Mouse (Mus musculus): ENCODE data around the gene 1700102P08Rik.

The 1700102P08Rik gene

DNA sequence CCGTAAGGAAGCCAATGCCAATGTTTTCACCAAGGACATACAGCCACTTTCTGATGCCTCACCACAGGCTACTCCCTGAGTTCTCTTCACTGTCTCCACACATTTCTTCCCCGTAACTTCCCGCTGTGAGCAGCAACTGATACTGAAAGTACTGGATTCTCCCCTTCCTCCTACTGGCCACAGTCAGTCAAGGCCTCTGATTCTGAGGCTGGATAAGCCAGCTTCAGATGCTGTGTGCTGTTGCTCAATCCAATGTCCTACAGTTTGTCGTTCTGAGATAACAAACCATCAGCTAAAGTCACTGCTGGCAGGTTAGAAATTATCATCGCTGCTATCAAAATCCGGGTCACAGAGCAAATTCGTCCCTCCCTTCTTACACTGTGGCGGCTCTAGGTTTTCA lies 11.8 kb downstream of the 1700102P08Rik start:
- in situ Hi-C loops (cut with MboI, MseI): loop anchor here (25.0 kb wide), 1 partner anchor 558 kb away; the partner anchor contains the start of gene Col7a1

DNA sequence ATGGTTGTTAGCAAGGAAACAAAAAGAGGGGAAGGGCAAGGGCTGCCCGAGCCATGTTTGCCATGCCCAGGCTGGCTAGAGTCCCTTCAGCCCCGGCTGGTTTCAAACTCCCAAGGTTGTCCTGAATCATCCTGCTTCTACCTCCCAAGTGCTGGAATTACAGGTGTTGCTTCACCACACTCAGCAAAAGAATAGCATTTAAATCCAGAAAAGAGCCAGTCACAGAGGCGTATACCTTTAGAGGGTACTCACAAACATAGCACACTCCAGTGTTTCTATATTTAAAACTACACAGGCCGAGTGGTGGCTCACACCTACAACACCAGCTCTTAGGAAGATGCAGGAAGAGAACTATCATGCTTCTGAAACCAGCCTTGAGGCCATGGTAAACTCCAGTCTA lies 16.9 kb downstream of the 1700102P08Rik start:
- in situ Hi-C loops (cut with MboI, MseI): loop anchor here (25.0 kb wide), 1 partner anchor 553 kb away; the partner anchor contains the start of gene Col7a1

DNA sequence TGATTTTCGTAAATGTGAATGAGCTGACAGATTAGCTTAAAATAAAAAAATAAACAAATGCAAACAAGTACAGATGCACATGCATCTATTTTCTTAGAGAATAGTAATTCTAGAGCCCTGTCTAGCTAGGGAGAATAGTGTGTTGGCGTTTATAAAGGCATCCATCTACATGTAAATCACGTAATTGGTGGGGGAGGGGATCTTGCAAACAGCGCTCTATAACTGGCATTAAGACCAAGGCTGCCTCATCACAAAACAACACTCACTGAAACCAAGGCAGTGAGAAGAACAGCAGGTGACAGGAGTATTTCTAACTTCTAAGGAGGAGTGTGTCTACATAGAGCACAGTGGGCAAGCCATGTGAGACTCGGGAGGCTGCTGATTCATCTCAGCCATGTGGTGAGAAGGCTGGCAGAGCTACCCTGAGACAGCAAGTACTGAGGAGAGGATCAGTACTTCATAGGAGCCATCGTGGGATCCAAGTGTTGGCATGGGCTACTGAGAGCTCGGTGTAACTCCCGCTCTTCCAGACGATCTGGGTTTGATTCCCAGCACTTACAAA lies 18.9 kb downstream of the 1700102P08Rik start:
- in situ Hi-C loops (cut with MboI, MseI): loop anchor here (25.0 kb wide), 1 partner anchor 551 kb away; the partner anchor contains the start of gene Col7a1

DNA sequence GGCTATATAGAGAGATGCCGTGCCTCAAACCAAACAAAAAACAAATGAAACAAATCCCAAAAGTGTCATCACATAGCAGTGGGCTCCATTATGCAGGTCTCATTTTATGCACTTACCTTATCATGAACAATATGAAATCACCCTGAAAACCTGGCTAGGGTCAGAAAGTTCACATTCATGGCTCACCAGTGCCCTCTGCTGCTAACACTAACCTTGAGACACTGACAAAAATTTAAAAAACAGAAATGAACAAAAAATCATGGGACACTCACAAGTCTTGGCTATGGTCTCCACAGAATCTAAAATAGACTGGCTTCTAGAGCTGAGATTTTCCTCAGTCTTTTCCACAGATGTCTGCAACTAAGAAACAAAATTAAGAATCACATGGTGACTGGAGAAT lies 19.6 kb downstream of the 1700102P08Rik start:
- in situ Hi-C loops (cut with MboI, MseI): loop anchor here (25.0 kb wide), 1 partner anchor 550 kb away; the partner anchor contains the start of gene Col7a1

DNA sequence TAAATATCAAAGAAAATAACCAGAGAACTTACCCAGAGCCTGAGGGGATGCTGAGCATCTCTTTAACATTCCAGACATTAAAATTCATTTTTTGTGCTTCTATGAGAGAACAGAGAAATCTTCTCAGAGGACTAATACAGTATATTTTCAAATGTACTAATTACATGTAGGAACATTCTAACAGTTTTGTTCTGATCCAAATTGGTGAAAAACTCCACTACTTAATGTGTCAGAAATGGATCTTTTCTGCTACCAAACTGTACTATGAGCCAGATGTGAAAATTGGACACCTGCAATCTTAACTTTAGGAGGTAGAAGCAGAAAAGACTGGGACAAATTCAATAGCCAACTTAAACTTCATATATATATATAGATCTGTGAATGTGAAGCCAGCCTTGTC lies 35.8 kb downstream of the 1700102P08Rik start, which contains the start of gene Ccdc36:
TSS of gene Ccdc36 (minus strand) at position 101 of the 400 bp plus-strand sequence.
- in situ Hi-C loops (cut with MboI, MseI): no loop called here

DNA sequence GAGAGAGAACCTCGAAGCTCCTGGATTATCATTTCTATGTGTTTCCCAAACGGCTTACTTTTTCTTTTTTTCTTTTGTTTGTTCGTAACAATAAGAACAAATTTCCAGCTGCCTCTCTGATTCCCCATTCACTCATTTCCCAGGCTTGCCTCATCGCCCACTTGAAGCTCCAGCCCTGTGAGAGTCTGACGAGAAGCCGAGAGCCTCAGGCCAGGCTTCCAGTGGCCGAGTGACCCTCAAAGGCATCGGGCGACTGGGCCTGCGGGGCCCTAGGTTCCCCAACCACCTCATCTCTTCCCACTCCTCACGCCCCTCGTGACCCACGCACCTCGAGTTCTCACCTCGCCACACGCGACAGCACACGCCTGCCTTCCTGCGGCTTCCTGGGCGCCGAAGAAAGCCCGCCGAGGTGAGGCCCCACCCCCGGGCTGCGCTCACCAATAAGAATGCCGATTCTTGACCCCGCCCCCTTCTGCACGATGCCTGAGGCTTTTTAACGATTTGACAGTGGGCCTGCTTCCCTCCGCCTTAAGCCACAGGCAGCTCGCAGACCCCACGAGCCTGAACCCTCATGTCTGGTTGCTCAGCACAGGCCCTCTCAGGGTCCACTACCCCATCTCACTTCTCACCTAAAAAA lies 38.9 kb downstream of the 1700102P08Rik start:
- in situ Hi-C loops (cut with MboI, MseI): no loop called here

DNA sequence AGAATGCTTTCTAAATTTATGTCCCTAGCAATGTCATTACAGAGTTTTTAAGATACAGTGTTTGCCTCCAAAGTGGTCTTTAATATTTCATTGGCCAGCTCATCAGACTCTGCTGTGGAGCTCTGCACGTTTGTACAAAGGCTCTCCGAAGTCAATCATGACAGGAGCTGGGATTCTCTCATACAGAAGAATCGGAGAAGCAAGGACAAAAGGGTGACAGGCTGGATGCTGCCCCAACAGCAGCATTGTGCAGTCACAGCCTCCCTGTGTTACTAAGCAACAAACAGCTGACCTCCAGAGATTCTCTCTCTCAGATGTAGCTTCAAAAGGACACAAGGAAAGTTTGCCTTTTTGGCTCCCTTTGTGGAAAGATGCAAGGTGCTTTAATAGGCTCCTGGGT lies 43.6 kb downstream of the 1700102P08Rik start, which contains the start of gene BC048562:
TSS of gene BC048562 (plus strand) at position 301 of the 400 bp plus-strand sequence.
- in situ Hi-C loops (cut with MboI, MseI): no loop called here

DNA sequence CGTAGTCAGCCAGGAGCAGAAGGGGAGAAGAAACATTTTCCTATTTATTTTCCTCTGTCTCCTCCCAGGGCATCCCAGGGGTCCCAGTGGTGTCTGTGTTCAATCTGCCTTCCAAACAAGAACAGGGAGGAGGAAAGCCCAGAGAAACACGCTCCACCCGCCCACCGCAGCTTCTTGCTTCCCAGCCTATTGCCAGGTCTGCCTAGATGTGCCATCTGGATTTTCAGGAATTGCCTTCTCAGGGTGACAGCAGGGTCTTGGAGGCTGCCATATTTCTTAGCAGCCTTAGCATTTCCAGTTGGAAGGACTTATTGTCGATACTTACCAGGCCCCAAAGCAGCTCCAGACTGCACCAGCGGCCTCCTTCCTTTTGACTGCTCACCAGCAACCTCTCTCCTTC lies 46.6 kb downstream of the 1700102P08Rik start:
- in situ Hi-C loops (cut with MboI, MseI): no loop called here

DNA sequence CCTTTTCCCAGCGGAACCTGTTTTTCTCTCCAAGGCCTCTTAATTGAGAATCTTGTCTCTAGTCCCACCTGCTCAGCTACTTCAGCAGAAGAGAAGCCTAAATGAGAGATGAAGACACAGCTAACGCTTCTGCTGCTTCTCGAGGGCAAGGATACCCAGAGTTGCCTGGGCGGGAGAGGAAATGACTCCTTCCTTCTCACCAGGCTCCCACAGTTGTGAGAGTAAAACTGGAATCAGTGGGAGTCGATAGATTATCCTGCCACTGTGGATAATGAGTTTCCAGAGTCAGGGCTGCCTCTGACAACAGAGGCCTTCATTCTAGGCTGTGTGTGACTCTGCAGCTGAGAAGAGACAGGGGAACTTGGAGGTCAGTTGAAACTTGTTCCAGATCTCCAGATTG lies 47.9 kb downstream of the 1700102P08Rik start:
- in situ Hi-C loops (cut with MboI, MseI): no loop called here

DNA sequence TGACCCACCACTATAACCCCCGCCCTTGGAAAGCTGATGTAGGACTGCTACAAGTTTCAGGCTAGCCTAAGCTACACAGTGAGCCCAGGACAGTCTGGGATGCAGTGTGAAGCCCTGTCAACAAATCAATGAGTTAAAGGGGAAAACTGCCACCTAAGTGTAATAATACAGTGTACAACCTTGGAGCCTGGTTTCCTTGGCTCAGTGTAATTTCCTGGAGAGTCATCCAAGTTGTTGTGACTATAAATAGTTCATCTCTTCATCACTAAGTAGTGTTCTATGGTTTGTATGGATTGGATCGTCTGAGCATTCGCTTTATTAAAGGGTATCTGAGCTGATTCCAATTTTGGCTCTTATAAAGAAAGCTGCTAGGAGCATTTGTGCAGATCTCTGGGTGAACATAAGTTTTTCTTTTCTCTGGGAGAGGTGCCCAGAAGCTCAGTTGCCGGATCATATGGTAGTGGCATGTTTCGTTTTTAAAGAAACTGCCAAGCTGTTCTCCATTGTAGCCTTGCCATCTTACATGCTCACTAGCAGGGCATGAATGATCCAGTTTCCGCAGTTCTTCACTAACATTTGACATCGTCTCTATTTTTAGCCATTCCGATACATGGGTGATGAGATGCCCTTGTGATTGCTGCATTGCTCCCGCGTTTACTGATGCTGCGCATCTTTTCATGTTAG lies 48.8 kb downstream of the 1700102P08Rik start:
- in situ Hi-C loops (cut with MboI, MseI): no loop called here

DNA sequence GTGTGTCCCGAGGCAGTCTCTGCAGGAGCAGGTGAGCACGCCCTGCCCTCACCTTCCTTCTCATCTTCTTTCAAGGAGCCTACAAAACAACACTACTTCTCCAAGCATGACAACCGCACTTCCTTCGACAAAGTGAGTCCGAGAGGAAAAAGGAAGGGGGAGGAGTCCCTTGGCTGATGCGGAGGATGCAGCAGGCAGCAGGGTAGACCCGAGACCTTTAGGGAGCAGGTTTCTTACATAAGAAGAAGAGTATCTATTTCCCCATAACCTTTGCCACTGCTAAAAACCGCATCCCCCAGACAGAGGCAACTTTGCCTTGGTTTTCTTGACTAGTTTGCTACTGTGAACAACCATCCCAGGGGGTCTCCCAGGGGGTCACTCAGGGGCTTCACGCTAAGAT lies 52.5 kb downstream of the 1700102P08Rik start:
- in situ Hi-C loops (cut with MboI, MseI): loop anchor here (5.0 kb wide), 1 partner anchor 42 kb away; no protein-coding TSS in a partner anchor

DNA sequence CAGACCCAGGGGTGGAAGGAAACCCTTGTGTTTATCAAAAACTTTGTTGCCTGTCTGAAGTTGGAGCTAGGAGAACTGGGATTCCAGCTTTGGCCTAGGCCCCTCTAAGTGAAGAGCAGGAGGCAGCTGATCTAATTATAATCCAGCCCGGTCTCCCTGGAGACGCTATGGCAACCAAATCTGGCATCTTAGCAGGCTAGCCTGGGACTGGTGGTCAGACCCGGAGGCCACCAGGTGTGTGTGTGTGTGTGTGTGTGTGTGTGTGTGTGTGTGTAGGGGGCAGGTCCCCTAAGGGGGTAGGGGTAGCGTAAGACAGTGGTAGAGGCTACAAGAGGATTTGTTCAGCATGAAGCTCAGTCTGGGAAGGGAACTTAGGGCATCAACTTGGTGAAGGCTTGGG lies 57.3 kb downstream of the 1700102P08Rik start:
- in situ Hi-C loops (cut with MboI, MseI): loop anchor here (5.0 kb wide), 1 partner anchor 37 kb away; no protein-coding TSS in a partner anchor

DNA sequence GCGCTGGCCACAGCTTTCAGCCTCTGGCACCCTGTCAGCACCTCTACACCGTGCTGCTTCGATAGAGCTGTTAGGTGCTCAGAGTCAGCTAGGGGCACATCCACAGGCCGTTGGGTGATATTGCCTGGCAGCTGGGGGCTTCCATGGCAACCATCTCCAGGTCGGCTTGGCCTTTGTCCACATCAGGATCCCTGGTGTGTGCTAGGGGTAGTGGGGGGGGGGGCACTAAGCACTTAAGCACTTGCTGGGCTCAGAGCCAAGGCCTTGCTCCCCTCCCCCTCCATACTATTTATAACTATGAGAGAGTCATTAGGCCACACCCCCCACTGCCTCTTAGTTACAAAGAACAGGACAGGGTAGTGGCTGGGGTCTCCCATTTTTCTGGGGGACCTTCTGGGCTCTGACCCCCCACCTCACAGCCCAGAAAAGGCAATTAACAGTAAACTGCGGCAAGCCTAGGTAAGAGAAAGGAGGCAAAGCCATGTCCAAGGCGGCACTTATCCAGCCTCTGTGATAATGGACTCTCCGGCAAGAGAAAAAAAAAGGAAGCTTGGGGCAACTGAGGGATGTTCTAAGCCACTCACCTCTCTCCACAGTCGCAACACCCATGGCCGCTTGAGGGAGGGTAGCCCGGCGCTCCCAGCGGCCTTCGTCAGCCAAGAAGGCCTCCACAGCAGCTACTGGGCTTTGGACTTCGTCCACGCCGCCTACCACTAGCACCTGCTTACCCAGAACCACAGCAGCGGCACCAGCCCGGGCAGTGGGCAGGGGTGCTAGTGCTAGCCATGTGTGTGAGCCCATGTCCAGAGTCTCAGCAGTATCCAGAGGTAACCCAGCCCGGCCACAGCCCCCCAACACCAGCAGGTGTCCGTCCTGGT lies 57.9 kb downstream of the 1700102P08Rik start:
- in situ Hi-C loops (cut with MboI, MseI): no loop called here

DNA sequence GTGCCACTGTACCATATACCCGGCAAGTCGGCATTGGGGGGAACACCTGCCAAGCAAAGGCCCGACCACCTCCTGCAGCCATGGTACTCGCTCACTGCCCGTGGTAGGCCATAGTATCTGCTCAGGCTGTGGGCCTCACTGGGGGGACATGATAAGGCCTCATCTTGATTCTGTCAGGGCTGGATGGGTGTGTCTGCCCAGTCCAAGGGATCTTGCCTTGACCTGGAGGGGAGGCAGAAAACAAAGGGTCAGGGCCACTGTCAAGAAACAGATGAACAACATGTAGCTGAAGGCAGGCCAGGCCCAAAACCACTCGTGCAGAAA lies 58.5 kb downstream of the 1700102P08Rik start:
- in situ Hi-C loops (cut with MboI, MseI): no loop called here

DNA sequence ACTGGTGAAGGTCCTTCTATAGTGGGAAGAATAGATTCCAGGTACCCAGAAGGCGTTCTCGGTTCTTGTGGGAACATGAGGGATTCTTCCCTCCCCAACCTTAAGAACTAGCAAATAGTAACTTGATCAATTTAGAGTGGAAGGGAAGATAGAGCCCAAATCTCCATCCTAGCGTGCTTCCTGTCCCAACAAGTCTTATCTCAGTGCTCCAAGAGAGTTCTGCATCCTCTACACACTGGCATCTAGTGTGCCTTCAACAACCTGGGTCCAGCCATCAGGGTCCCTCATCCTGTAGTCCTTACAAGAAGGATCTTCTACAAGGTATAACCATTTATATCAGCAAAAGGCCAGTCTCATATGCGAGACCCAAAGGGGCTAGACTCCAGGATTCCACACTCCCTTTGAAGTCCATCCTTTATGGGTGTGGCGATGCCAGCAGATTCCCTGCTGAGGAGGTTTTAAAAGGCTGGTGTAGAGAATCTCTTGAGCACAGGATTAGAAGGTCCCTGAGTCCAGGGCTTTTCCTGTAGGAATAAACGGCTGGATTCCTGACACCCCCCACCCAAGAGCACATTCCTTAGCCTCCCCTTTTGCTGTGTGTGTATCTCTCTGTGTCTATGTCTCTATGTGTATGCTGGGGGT lies 59.0 kb downstream of the 1700102P08Rik start:
- in situ Hi-C loops (cut with MboI, MseI): no loop called here

DNA sequence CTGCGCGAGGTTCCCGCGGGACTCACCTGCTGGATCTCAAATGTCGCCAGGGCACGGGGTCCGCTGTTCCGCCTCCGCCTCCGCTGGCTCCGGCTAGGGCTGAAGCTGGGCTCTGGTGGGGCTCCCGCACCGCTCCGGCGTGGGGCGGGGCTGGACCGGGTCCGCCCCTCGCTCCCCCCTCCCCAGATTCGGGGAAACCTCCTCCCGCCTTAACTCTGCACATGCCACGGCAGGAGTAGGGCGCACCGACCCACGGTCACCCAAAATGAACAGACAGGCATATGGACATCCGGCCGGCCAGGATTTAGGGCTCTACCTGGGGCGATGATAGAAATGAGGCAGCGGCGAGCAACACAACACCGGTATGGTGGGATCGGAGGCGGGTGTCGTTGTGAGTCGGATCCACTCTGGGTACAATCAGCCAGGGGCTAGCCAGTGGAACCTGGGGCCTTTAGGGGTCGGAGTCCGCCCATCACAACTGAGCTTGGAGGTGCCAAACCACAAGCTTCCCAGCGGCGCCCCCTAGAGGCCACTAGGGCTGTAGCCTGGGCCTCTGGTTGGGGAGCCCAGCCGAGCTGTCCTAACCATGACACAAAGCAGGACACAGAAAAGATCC lies 59.8 kb downstream of the 1700102P08Rik start:
- in situ Hi-C loops (cut with MboI, MseI): no loop called here

DNA sequence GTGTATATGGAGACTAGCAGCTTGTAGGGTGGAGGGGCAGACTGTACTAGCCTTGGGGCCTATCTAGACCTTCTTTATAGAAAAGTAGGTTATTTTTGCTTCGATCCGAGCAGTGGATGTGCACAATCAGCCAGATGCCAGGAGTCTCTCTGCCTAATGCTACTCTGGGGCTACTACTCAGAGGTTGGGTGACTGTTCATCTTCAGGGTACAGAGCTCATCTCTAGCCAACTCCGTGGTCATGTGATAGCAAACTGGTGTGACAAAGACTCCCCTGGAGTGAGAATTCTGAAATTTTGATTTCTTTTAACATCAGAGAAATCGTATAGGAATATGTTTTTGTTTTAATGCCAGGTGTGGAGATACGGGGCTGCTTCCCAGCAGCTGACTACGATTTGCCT lies 60.3 kb downstream of the 1700102P08Rik start:
- in situ Hi-C loops (cut with MboI, MseI): no loop called here

DNA sequence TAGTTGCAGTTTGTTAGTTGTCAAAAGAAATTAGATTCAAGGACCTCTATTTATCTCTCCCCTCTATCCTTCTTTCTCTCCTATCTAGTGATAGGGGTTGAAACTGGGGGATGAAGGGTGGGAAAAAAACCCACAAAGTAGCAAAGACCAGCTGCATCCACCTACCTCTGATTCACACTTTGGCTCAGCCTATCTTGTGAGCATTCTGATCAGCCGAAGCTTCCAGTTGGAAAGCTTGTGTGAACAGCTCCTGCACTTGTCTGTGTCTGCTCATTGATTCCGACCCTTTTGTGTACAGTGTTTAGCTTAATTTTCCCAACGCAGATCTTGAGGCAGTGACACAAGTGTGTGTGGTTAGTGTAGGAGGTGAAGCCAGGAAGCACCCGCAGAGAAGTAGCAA lies 60.9 kb downstream of the 1700102P08Rik start:
- in situ Hi-C loops (cut with MboI, MseI): no loop called here

DNA sequence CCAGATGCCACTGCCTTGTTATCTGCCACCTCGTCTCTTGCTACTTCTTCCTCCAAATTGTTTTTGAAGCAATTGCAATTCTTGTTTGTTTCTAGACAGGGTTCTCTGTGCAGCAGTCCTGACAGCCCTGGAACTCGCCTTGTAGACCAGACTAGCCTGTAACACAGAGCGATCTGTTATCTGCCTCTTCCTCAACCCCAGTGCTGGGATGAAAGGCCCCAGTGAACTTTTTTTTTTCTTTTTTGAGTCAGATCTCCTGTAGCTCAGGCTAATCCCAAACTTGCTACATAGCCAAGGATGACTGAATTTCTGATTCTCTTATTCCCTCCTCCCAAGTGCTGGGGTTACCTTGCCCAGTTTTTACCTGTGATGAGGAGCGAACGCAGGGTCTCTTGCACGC lies 61.8 kb downstream of the 1700102P08Rik start:
- in situ Hi-C loops (cut with MboI, MseI): no loop called here

DNA sequence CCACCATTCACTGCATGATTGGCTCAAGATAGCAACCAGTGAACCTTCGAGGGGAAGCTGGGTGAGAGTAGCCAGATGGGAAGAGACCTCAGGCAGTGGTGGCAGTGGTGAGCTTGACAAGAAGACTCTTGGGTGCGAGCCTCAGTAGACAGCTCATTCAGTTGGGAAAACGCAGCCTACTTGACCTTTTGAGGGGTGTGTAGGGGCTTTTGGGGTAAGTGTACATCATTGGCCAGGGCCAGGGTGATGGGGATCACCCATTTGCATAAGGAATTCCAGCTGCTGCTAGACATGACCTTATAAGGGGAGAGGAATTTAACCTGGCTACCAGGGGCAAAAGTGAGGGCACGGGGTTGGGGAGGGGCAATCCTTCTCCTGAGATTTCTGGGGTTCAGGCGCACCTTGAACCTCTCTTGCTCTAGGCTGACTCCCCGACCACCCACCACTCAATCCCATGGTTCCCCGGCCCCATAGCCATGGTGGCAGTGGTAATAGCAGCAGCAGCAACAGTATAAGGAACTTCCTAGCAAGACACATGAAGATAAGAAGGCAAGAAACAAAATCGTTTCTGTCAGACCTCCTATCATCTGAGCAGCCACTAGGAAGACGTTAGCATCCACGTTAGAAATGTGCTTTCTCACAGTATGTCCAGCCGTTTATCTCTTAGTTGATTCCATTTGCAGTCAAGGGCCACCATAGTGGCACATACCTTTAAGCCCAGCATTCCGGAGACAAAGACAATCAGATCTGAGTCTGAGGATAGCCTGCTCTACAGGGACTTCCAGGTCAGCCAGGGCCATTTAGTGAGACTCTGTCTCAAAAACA lies 63.4 kb downstream of the 1700102P08Rik start:
- in situ Hi-C loops (cut with MboI, MseI): no loop called here
